Mouse (Mus musculus): ENCODE data around the gene Atxn7l1. TPM values are rescaled to one million over a fixed set of nuclear protein-coding genes. Genes with fewer than 3 reads are reported as not detected.

Gene Atxn7l1
- polyA plus RNA-seq, 1 experiment from 2014 or later = 12.5 TPM

- no peaks in the 10 kb centered on the region for H3K27me3 ChIP-seq (replicated peaks)
- WGBS = 85% methylated on average over 6 of the region's 6 CpGs
Observed at GRCm38 (mm10) chr12:33340698-33341097, 193.2 kb downstream of the Atxn7l1 start.

GRCm38 (mm10) chr12:33341351-33341892, 193.9 kb downstream of the Atxn7l1 start:
- Histone ChIP-seq H3K4me3 (replicated peaks) (no peak overlapping the region), H3K9ac (no peak overlapping the region), H3K27ac (no peak overlapping the region), H3K4me1 (replicated peaks) (peaks cover 20% of the 10 kb centered on the region), H3K27me3 (replicated peaks) (no peaks in the 10 kb centered on the region), H3K36me3 (no peaks in the 10 kb centered on the region), H3K9me3 (no peaks in the 10 kb centered on the region), H3K4me2 (replicated peaks) (no peak overlapping the region)
- 70% methylated on average over 17 of the region's 17 CpGs for WGBS
- peak; percentile 31; the same call in 1 of the 2 replicates for ATAC-seq

More at GRCm38 (mm10) chr12:33340698-33341097, 193.2 kb downstream of the Atxn7l1 start:
- no peaks in the 10 kb centered on the region for H3K9me3 ChIP-seq
- H3K4me1 ChIP-seq (replicated peaks) = peaks cover 19% of the 10 kb centered on the region
- H3K9ac ChIP-seq = no peak overlapping the region
- no peaks in the 10 kb centered on the region for H3K36me3 ChIP-seq
- no peak overlapping the region for H3K27ac ChIP-seq
- no peak overlapping the region for H3K4me2 ChIP-seq (replicated peaks)
- no peak overlapping the region for H3K4me3 ChIP-seq (replicated peaks)
- no peak for ATAC-seq

GRCm38 (mm10) chr12:33344970-33345772, 197.7 kb downstream of the Atxn7l1 start:
- 18% methylated on average over 25 of the region's 25 CpGs for WGBS
- H3K27ac ChIP-seq = no peak overlapping the region
- no peak overlapping the region for H3K4me3 ChIP-seq (replicated peaks)
- H3K27me3 ChIP-seq (replicated peaks) = no peaks in the 10 kb centered on the region
- H3K4me2 ChIP-seq (replicated peaks) = peak overlapping the region; percentile 42
- ATAC-seq = peak; percentile 65; the same call in 1 of the 2 replicates
- H3K36me3 ChIP-seq = peaks cover under 1% of the 10 kb centered on the region; the same call in 1 of the 2 replicates
- no peaks in the 10 kb centered on the region for H3K9me3 ChIP-seq
- H3K4me1 ChIP-seq (replicated peaks) = peaks cover 20% of the 10 kb centered on the region
- peak overlapping the region; percentile 28; the same call in 1 of the 2 replicates for H3K9ac ChIP-seq

- no peak for ATAC-seq
Observed at GRCm38 (mm10) chr12:33345773-33346435, 198.4 kb downstream of the Atxn7l1 start.

DNA sequence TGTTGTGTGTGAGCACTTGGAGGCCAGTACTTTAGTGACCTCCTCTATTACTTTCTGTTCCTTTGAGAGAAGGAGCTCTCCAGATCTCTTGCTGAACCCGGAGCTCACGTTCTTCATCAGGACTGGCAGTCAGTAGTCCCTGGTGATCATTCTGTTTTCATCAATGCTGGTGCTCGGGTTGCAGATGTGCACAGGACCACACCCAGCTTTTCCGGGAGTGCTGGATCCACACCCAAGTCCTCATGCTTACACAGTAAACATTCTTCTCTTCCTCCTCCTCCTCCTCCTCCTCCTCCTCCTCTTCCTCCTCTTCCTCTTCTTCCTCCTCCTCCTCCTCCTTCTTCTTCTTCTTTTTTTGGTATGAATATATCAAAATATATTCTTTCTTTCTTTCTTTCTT, 205.2 kb downstream of the Atxn7l1 start:
- Histone ChIP-seq H3K4me1 (replicated peaks) (no peaks in the 10 kb centered on the region), H3K4me2 (replicated peaks) (no peak overlapping the region), H3K36me3 (peaks cover 3% of the 10 kb centered on the region; the same call in 1 of the 2 replicates), H3K27ac (no peak overlapping the region), H3K4me3 (replicated peaks) (no peak overlapping the region), H3K27me3 (replicated peaks) (no peaks in the 10 kb centered on the region), H3K9me3 (no peaks in the 10 kb centered on the region), H3K9ac (no peak overlapping the region)
- no peak for ATAC-seq
- 56% methylated on average over 4 of the region's 4 CpGs for WGBS

More at GRCm38 (mm10) chr12:33345773-33346435, 198.4 kb downstream of the Atxn7l1 start:
- Histone ChIP-seq H3K27me3 (replicated peaks) (no peaks in the 10 kb centered on the region), H3K27ac (no peak overlapping the region), H3K4me1 (replicated peaks) (peaks cover 20% of the 10 kb centered on the region), H3K4me3 (replicated peaks) (no peak overlapping the region), H3K9ac (no peak overlapping the region), H3K36me3 (peaks cover 3% of the 10 kb centered on the region; the same call in 1 of the 2 replicates), H3K4me2 (replicated peaks) (no peak overlapping the region), H3K9me3 (no peaks in the 10 kb centered on the region)
- 56% methylated on average over 23 of the region's 23 CpGs for WGBS

DNA sequence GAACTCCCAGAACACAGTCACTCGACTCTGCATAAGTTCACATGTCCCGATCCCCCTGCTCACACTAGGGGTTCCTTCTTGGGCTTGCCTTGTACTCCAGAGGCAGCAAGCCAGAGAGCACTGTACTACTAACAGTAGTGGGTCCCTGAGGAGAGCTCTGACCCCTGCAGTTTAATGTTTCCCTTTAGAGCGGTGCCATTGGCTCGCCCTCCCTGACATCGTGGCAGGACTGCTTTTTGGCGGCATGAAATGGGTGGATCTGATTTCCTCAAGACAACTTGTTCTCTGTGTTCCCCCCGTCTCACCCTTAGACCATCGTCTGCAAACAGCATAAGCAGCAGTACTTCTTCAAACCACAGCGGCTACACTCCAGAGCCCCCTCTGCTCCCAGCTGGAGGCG, 210.9 kb downstream of the Atxn7l1 start:
- H3K9me3 ChIP-seq = no peaks in the 10 kb centered on the region
- no peak overlapping the region for H3K4me2 ChIP-seq (replicated peaks)
- no peaks in the 10 kb centered on the region for H3K36me3 ChIP-seq
- WGBS = 89% methylated on average over 10 of the region's 10 CpGs
- no peak overlapping the region for H3K27ac ChIP-seq
- no peak overlapping the region for H3K9ac ChIP-seq
- no peak overlapping the region for H3K4me3 ChIP-seq (replicated peaks)
- no peaks in the 10 kb centered on the region for H3K4me1 ChIP-seq (replicated peaks)
- no peaks in the 10 kb centered on the region for H3K27me3 ChIP-seq (replicated peaks)
- no peak for ATAC-seq

DNA sequence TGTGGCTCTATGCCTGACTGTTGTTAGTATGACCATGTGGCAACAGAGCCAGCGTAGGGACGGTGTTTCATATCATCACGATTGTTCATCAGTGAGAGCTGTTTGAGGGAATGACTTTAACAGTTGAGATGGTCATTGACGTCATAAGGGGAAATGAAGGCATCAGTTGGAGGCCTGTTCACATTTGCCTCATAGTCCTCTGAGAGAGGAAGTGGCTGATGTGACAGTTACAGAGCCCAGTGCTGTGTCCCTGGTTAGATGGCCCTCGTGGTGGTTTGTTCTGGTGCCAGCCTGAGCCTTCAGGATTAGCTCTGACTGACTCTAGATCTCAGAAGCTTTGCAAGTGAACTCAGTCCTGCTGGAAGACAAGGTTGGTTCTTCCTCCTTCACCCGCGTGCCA, 211.7 kb downstream of the Atxn7l1 start:
- no peaks in the 10 kb centered on the region for H3K36me3 ChIP-seq
- H3K9me3 ChIP-seq = no peaks in the 10 kb centered on the region
- 94% methylated on average over 7 of the region's 7 CpGs for WGBS
- H3K4me2 ChIP-seq (replicated peaks) = no peak overlapping the region
- no peak overlapping the region for H3K9ac ChIP-seq
- no peak overlapping the region for H3K27ac ChIP-seq
- H3K4me1 ChIP-seq (replicated peaks) = no peaks in the 10 kb centered on the region
- no peak overlapping the region for H3K4me3 ChIP-seq (replicated peaks)
- no peaks in the 10 kb centered on the region for H3K27me3 ChIP-seq (replicated peaks)
- no peak for ATAC-seq

DNA sequence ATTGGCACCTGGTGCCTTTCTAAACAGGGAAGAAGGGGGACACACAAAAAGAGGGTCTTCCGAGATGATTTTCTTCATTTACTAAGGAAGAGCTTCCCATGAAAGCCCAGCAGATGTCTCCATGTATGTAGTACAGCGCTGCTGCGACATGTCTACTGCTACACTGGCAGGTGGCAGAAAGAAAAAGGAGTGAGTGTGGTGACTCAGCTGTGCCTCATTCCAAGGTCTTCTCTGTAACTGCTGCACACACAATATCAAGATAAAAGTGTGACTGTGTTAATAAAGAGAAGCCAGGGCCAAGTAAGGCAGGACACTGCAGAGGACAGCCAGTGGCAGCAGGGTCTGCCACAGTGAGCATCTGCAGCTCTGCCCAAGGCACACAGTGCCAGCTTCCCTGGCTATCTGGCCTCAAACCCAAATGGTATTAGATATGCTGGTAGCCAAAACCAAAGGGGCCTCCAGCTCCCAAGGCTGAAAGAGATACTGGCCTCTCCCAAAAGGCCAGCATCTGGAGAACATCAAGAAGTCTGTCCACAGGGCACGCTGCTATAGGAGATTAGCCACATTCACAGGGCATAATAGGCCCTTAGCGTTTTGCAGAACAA, 212.5 kb downstream of the Atxn7l1 start:
- no peaks in the 10 kb centered on the region for H3K27me3 ChIP-seq (replicated peaks)
- H3K9ac ChIP-seq = no peak overlapping the region
- no peak overlapping the region for H3K4me3 ChIP-seq (replicated peaks)
- WGBS = 85% methylated on average over 5 of the region's 5 CpGs
- no peak overlapping the region for H3K4me2 ChIP-seq (replicated peaks)
- H3K36me3 ChIP-seq = no peaks in the 10 kb centered on the region
- no peak for ATAC-seq
- no peak overlapping the region for H3K27ac ChIP-seq
- no peaks in the 10 kb centered on the region for H3K4me1 ChIP-seq (replicated peaks)
- H3K9me3 ChIP-seq = no peaks in the 10 kb centered on the region

GRCm38 (mm10) chr12:33360729-33361128, 213.2 kb downstream of the Atxn7l1 start:
- WGBS = 59% methylated on average over 6 of the region's 6 CpGs
- no peak overlapping the region for H3K4me2 ChIP-seq (replicated peaks)
- H3K9ac ChIP-seq = no peak overlapping the region
- H3K4me1 ChIP-seq (replicated peaks) = no peaks in the 10 kb centered on the region
- H3K27ac ChIP-seq = no peak overlapping the region
- ATAC-seq = no peak
- no peaks in the 10 kb centered on the region for H3K36me3 ChIP-seq
- no peak overlapping the region for H3K4me3 ChIP-seq (replicated peaks)
- no peaks in the 10 kb centered on the region for H3K27me3 ChIP-seq (replicated peaks)
- no peaks in the 10 kb centered on the region for H3K9me3 ChIP-seq

- H3K9ac ChIP-seq = no peak overlapping the region
- H3K4me1 ChIP-seq (replicated peaks) = no peaks in the 10 kb centered on the region
- WGBS = 93% methylated on average over 8 of the region's 8 CpGs
- no peak for ATAC-seq
- H3K9me3 ChIP-seq = no peaks in the 10 kb centered on the region
- no peak overlapping the region for H3K27ac ChIP-seq
- H3K4me2 ChIP-seq (replicated peaks) = no peak overlapping the region
- no peaks in the 10 kb centered on the region for H3K36me3 ChIP-seq
- no peaks in the 10 kb centered on the region for H3K27me3 ChIP-seq (replicated peaks)
- no peak overlapping the region for H3K4me3 ChIP-seq (replicated peaks)
Observed at GRCm38 (mm10) chr12:33364511-33364910, 217.0 kb downstream of the Atxn7l1 start.

DNA sequence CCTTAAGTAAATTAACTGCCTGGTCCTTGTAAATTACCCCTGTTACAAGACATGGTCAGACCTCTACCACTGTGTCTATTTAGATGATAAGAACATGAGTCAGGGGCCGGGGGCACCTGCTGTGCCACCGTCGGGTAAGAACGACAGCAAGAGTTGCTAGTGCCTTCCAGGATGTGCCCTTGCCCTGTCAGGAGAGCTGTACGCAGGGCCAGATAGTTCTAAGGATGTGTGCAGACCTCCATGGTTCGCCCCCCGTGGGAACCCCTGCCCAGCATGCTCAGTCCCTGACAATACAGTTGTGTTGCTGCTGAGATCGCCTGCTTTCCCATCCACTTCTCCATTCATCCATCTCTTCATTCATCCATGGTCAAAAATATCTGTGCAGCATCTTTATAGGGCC, 217.6 kb downstream of the Atxn7l1 start:
- no peaks in the 10 kb centered on the region for H3K36me3 ChIP-seq
- no peaks in the 10 kb centered on the region for H3K27me3 ChIP-seq (replicated peaks)
- no peaks in the 10 kb centered on the region for H3K4me1 ChIP-seq (replicated peaks)
- H3K9me3 ChIP-seq = no peaks in the 10 kb centered on the region
- 91% methylated on average over 8 of the region's 8 CpGs for WGBS
- no peak for ATAC-seq
- H3K4me2 ChIP-seq (replicated peaks) = no peak overlapping the region
- no peak overlapping the region for H3K4me3 ChIP-seq (replicated peaks)
- H3K27ac ChIP-seq = no peak overlapping the region
- H3K9ac ChIP-seq = no peak overlapping the region

GRCm38 (mm10) chr12:33369555-33369954, 222.1 kb downstream of the Atxn7l1 start:
- Histone ChIP-seq H3K9me3 (no peaks in the 10 kb centered on the region), H3K4me3 (replicated peaks) (no peak overlapping the region), H3K27ac (no peak overlapping the region), H3K4me1 (replicated peaks) (no peaks in the 10 kb centered on the region), H3K27me3 (replicated peaks) (no peaks in the 10 kb centered on the region), H3K9ac (no peak overlapping the region), H3K4me2 (replicated peaks) (no peak overlapping the region), H3K36me3 (no peaks in the 10 kb centered on the region)
- ATAC-seq = no peak
- WGBS = 83% methylated on average over 3 of the region's 3 CpGs
